Mouse (Mus musculus): ENCODE measurements at regions not wholly inside any gene's neighbourhood (a gene's known extent, or its start where the extent isn't known, plus 50 kb on each side); places are given as distances from the start of the nearest gene placed in this dataset.

GRCm38 (mm10) chr2:34033212-34033611, 145.5 kb upstream of the Mvb12b start:
- TF ChIP-seq POLR2A (IDR thresholded peaks at IDR 0.05; ENCODE audit: borderline replicate concordance, low read depth, low read length) = no peak
- TF ChIP-seq CTCF (IDR thresholded peaks at IDR 0.05; ENCODE audit: low read depth, low read length) = no peak
